Mouse (Mus musculus): Measurements from ENCODE around the gene Ric8a.

The Ric8a gene

DNA sequence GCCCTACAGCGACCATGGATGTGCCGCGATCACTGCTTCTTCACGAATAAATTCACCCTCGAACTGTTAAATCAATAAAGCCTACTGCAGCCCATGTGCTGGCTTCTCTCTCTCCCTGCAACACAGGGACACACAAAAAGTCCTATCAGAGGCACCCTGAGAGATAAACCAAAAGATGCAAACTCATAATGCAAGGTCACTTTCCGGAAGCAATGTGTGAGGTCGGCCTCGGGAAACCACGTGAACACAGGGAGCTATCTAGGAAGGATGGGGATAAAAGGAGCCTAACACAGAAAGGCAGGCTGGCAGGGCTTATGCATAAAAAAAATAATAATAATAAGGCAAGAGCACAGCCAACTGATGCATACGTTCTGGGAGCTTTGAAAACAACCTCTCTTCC, 10.1 kb upstream of the Ric8a start:
- DNase-seq (ENCODE audit: low spot score) = no peak

DNA sequence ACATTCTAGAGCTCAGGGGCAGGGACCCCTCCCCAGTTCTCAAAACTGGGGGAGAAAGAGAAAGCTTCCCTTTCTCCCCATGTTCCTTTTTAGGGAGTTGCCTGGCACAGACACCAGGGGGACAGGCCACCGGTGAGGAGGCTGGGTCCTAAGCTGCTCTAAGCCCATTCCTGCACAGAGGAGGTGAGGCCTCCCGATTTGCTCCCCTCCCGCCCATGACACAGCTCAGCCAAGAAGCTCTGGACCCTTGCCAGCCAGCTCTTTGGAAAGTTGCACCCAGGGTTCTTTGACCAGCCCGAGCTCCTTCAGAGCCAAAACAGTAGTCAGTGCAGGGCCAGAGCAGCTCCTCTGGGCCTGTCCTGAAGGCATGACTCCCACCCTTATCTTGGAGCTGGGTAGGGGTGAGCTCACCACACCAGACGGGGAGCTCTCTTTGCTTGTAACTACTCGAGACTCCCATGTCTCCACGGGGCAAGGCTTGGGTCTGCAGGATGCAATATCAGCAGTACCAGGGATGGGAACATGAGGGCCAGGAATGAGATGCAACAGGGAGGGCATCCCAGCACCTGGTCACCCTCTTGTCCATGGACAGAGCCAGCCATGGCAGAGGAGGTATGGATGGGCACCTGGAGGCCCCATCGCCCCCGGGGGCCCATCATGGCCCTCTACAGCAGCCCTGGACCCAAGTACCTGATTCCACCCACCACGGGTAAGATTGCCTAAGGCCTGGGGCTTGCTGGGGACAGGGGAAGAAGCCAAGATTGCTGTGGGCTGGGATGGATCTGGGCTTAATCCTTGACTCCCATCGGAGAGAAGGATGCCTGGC, 8.8 kb upstream of the Ric8a start, which contains the start of gene Odf3:
TSS of gene Odf3 (plus strand) at position 51 of the 826 bp plus-strand sequence.
- peak; percentile 49 for DNase-seq (ENCODE audit: low spot score)

DNA sequence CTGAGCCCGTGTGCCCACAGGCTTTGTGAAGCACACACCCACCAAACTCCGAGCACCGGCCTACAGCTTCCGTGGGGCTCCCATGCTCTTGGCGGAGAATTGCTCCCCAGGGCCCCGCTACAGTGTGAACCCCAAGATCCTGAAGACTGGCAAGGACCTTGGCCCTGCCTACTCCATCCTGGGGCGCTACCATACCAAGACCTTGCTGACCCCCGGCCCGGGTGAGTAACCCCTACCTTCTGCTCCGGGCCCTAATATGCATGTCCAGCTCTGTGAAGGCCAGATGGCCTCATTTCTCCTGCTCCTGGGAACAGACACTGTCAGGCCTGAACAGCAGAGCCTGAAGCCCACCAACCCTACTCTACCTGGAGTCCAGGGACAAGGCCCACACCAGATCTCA, 8.2 kb upstream of the Ric8a start:
- no peak for DNase-seq (ENCODE audit: low spot score)

GRCm38 (mm10) chr7:140851916-140852315, 4.8 kb upstream of the Ric8a start:
- no peak for DNase-seq (ENCODE audit: low spot score)

GRCm38 (mm10) chr7:140853386-140853785, 3.4 kb upstream of the Ric8a start:
- no peak for DNase-seq (ENCODE audit: low spot score)

DNA sequence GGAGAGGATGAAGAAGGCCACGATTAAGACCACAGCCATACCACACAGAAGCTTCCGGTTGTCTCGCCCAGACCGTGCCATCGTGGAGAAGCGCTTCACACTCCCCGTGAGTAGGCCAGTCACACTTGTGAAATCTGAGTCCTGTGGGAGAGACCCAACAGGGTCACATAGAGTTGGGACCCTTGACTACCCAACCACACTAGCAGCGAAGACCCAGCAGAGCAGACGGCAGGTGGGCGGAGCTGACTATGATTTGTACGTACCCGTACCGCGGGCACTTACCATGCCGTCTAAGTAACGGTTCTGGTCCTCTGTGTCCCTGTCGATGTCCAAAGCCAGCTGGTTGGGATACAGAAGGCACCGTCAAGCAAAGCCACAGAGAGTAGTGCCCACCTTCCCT, 2.3 kb upstream of the Ric8a start:
- no peak for DNase-seq (ENCODE audit: low spot score)

DNA sequence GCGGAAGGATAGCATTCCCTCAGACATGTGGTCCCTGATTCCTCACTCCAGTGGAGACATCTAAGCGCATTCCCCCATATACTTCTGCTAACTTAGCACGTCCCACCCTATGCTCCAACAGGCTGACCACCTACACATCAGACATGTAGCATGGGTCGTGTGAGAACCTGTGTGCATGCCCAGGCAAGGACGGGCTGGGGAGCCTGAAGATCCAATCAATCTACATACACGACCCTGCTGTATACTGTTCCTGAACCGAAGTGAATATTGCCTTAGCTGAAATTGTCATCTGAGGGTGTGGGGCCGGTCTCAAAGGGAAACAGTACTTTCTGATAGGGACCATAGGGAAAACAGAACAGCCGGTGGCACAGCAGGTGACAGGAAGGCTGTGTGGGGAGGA, 1.6 kb upstream of the Ric8a start:
- no peak for DNase-seq (ENCODE audit: low spot score)

GRCm38 (mm10) chr7:140855860-140856784, 635 bp upstream of the Ric8a start, which contains the start of gene Gm45785:
Gene Gm45785, minus strand, starts transcription at chr7:140856331.
- peak; percentile 83 for DNase-seq (ENCODE audit: low spot score)

DNA sequence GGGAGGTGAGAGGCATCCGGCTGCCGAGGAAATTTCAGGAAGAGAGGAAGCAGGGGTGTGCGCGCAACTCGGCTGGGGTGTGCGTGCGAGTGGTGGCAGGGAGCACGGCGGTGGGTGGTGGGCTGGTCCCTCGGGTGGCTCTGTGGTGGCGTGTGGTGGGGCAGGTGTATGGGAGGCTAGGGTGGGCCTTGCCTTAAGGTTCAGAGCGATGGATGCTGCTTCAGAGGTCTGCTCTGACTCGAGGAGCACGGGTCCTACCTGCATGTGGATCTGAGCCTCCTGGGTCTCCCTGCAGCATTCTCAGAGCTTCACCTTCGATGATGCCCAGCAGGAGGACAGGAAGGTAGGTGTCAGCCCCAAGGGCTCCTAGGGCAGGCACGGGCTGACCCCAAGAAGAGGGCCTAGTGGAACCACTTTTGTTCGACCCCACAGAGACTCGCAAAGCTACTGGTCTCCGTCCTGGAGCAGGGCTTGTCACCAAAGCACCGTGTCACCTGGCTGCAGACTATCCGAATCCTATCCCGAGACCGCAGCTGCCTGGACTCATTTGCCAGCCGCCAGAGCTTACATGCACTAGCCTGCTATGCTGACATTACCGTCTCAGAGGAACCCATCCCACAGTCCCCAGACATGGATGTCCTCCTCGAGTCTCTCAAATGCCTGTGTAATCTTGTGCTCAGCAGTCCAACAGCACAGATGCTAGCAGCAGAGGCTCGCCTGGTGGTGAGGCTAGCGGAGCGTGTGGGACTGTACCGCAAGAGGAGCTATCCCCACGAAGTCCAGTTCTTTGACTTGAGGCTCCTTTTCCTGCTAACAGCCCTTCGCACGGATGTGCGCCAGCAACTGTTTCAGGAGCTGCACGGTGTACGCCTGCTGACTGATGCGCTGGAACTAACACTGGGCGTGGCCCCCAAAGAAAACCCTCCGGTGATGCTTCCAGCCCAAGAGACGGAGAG, 1.1 kb downstream of the Ric8a start, which contains the start of gene Bet1l:
TSS of gene Bet1l (minus strand) at position 28 of the 956 bp plus-strand sequence.
- no peak for DNase-seq (ENCODE audit: low spot score)

DNA sequence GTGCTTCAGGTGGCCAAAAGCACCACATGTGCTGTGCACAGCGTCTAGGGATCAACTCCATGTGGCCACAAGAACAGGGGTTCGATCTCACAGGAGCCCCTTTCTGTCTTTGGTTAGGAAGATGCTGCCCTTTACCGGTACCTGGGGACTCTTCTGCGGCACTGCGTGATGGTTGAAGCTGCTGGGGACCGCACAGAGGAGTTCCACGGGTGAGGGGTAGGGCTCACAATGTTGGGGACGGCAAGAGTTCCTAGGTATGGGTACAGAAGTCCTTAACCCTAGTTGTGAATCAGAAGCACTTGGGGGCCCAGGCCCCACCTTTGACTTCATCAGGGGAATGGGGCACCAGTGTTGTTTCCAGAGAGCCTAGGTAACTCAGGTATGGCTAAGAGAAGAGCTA, 2.0 kb downstream of the Ric8a start:
- no peak for DNase-seq (ENCODE audit: low spot score)

DNA sequence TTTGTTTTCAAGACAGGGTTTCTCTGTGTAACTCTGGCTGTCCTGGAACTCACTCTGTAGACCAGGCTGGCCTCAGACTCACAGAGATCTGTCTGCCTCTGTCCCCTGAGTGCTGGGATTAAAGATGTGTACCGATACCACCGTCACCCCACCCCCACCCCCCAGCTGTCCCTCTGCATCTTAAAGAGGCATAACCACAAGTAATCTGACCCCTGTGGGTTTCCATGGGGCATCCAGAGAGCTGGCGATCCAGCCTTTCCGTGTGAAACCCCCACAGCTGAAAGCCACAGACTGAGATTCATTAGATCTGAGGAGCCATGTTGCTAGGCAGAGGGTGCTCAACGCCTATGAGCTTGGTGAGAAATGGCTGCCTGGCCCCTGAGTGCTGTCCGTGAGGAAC, 3.2 kb downstream of the Ric8a start:
- no peak for DNase-seq (ENCODE audit: low spot score)

GRCm38 (mm10) chr7:140860728-140861127, 4.0 kb downstream of the Ric8a start:
- no peak for DNase-seq (ENCODE audit: low spot score)

DNA sequence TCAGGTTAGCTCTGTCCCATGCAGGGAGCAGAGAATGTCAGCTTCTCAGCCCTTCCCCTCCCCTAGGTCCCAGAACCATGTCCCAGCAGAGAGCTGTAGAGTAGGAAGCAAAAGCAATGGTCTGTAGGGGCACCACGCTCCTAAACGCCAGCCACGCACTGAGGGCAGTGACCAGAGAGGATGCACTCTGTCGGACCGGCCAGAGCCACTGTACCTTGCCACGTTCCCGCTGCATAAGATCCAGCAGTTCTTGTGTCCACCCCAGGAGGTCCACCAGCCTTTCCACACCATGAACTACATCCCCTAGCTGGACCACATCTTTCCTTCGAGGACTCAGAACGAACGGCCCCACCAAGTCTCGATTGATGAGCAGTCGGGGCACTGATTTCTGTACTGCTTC, 8.0 kb downstream of the Ric8a start:
- no peak for DNase-seq (ENCODE audit: low spot score)

DNA sequence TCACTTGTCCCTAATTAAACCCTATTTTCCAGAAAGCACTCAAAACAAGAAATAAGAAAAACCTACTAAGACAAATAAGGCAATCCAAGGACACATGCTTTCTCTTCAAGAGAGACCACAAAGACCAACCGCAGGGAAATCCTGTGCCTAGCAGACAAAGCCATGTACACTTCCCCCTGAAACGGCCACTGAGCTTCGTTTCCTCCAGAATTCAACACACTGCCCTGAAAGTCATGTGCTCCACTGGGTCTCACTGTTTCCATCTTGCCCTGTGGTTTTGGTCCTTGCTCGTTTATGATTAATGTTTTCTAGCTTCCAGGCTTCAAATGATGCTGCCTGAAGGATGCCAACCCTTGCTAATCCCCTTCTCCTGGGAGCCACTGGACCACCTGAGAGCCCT, 17.5 kb downstream of the Ric8a start:
- DNase-seq (ENCODE audit: low spot score) = no peak

GRCm38 (mm10) chr7:140877364-140877763, 20.6 kb downstream of the Ric8a start:
- DNase-seq (ENCODE audit: low spot score) = no peak

- no peak for DNase-seq (ENCODE audit: low spot score)
Observed at GRCm38 (mm10) chr7:140879355-140879754, 22.6 kb downstream of the Ric8a start.

- no peak for DNase-seq (ENCODE audit: low spot score)
Observed at GRCm38 (mm10) chr7:140880419-140880818, 23.7 kb downstream of the Ric8a start.

DNA sequence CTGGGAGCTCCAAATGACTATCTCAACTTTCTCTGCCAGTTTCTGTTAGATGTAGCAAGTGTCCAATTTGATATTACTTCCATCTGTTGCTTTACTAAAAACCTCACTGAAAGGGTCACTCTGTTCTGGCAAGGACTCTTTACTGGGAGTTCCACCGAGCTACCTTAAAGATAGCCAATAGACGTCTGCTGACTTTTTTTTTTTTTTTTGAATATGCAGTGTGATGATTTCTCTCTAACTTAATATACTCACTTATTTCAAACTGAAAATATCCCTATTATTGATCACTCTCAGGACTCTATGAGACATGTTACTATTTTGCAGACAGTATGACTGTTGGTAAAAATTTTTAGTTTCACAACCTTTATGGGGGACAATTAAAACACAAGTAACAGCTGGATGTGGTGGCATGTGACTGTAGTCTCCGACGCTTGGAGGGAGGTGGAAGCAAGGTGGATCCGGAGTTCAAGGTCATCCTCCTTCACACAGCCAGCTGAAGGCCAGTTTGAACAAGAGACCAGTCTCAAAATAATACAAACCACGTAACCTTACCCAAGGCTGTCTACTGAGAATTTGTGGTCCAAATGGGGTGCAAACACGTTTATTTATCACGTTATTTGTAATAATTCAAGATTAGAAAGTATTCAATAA, 24.2 kb downstream of the Ric8a start:
- DNase-seq (ENCODE audit: low spot score) = no peak

GRCm38 (mm10) chr7:140881696-140882468, 25.1 kb downstream of the Ric8a start, which contains the start of the genes Psmd13 and Sirt3:
Gene Psmd13, plus strand, starts transcription at chr7:140881968.
Gene Sirt3, minus strand, starts transcription at chr7:140882309.
- peak; percentile 88 for DNase-seq (ENCODE audit: low spot score)

DNA sequence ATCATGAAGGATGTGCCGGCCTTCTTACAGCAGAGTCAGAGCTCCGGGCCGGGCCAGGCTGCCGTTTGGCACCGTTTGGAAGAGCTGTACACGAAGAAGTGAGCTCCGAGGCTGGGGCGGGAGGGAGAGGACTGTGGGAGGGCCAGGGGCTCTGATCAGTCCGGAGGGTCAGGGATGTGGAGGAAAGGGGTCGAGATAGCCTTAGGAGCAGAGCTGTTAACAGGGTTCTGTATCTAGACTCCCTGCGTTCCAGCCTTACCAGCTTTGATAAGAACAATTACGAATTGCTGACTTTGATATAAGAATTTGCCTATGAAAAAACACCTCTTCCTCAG, 25.7 kb downstream of the Ric8a start:
- DNase-seq (ENCODE audit: low spot score) = no peak
